Mouse (Mus musculus) midbrain, embryonic 11.5 days (tissue): ENCODE measurements around the gene Caprin1. TPM values are rescaled to one million over a fixed set of nuclear protein-coding genes. Genes with fewer than 3 reads are reported as not detected.

Experiments
- ATAC-seq: fragments of 200-750 bp; cut with Nextera tagmentation; 2 replicates; pipeline ENCODE4 v1.8.0; 2017; ENCODE audit warnings: moderate TSS enrichment, moderate library complexity; ENCODE audit not compliant: low FRiP score
- DNase-seq: peaks from one replicate; pipeline ENCODE4 v3.0.0; 2015; ENCODE audit warnings: low spot score; ENCODE audit errors: missing footprints
- H3K27ac ChIP-seq: fragments of 300-500 bp; sonication (generic); 2 replicates; pipeline ENCODE4 v1.5.1; 2014; ENCODE audit warnings: low read depth, low read length
- H3K27me3 ChIP-seq: fragments of 300-500 bp; sonication (generic); 2 replicates; pipeline ENCODE4 v1.6.1; 2014; ENCODE audit warnings: mild to moderate bottlenecking, low read length, moderate library complexity, mixed read lengths; ENCODE audit not compliant: control insufficient read depth, insufficient read depth
- H3K36me3 ChIP-seq: fragments of 300-500 bp; sonication (generic); 2 replicates; pipeline ENCODE4 v1.6.1; 2014; ENCODE audit warnings: mild to moderate bottlenecking, low read length, moderate library complexity, mixed read lengths; ENCODE audit not compliant: control insufficient read depth, insufficient read depth
- H3K4me1 ChIP-seq: fragments of 300-500 bp; sonication (generic); 2 replicates; pipeline ENCODE4 v1.6.1; 2014; ENCODE audit warnings: low read length; ENCODE audit not compliant: control insufficient read depth, insufficient read depth
- H3K4me2 ChIP-seq: fragments of 300-500 bp; sonication (generic); 2 replicates; pipeline ENCODE4 v1.6.1; 2014; ENCODE audit warnings: mild to moderate bottlenecking, moderate library complexity
- H3K4me3 ChIP-seq: fragments of 300-500 bp; sonication (generic); 2 replicates; pipeline ENCODE4 v1.5.1; 2014; ENCODE audit warnings: low read depth, low read length
- H3K9ac ChIP-seq: fragments of 300-500 bp; sonication (generic); 2 replicates; pipeline ENCODE4 v1.6.1; 2014; ENCODE audit warnings: low read length
- H3K9me3 ChIP-seq: fragments of 300-500 bp; sonication (generic); 2 replicates; pipeline ENCODE4 v1.6.1; 2016; ENCODE audit warnings: low read length; ENCODE audit not compliant: control insufficient read depth
- WGBS: fragments of 180-500 bp; shearing (Covaris S2); extraction: QIAGEN DNeasy Blood & Tissue Kit; methylation state at CpG from one replicate; pipeline ENCODE4 v1.1.7; 2014; 5-methylcytosine and 5-hydroxymethylcytosine counted together
- microRNA-seq: library from miRNA; unstranded; fragments of <30 nt; microRNA quantifications from one replicate; pipeline ENCODE4, GENCODE M21; 2017
- polyA plus RNA-seq: library from polyadenylated mRNA; unstranded; fragments of >200 nt; fragmentation: Nextera tagmentation; extraction: Ambion mirVana; gene quantifications from 2 replicates; pipeline ENCODE4 v1.2.1, GENCODE M21; 2014

The Caprin1 gene
- polyA plus RNA-seq, 1 experiment from 2014 or later, result 662 TPM

GRCm38 (mm10) chr2:103724521-103724920 is 72.9 kb downstream of the Caprin1 start:
- Histone ChIP-seq H3K27ac (no peak overlapping the region), H3K9me3 (no peaks in the 10 kb centered on the region), H3K9ac (no peak overlapping the region), H3K36me3 (peaks cover 12% of the 10 kb centered on the region), H3K4me2 (no peak overlapping the region), H3K4me3 (no peak overlapping the region), H3K27me3 (no peaks in the 10 kb centered on the region), H3K4me1 (no peaks in the 10 kb centered on the region)
- 86% methylated on average over 2 of the region's 2 CpGs for WGBS
- DNase-seq (no peak), ATAC-seq (no peak)

DNA sequence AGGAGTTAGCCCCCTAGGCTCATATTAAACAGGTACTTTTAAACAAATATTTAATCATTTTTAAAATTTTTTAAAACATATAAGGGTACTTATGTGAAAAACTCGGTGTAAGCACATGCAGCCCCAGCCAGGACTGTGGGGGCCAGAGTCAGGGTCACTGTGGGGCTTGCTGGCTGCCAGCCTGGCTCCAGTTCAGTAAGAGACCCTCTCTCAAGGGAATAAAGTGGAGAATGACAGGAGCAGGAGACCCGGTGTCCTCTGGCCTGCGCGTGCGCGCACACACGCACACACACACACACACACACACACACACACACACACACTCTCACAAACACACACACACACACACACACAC is 78.2 kb downstream of the Caprin1 start:
- 98% methylated on average over 7 of the region's 7 CpGs for WGBS
- no peak overlapping the region for H3K4me3 ChIP-seq
- no peaks in the 10 kb centered on the region for H3K27me3 ChIP-seq
- no peak overlapping the region for H3K4me2 ChIP-seq
- DNase-seq (no peak), ATAC-seq (peak; percentile 51; the same call in 1 of the 2 replicates)
- H3K9me3 ChIP-seq, result no peaks in the 10 kb centered on the region
- H3K36me3 ChIP-seq, result no peaks in the 10 kb centered on the region; the same call in 1 of the 2 replicates
- H3K9ac ChIP-seq, result no peak overlapping the region
- no peak overlapping the region for H3K27ac ChIP-seq
- no peaks in the 10 kb centered on the region for H3K4me1 ChIP-seq

GRCm38 (mm10) chr2:103718594-103719291 is 78.7 kb downstream of the Caprin1 start:
- peak; percentile 79 for ATAC-seq
- WGBS, result 60% methylated on average over 8 of the region's 8 CpGs
- Histone ChIP-seq H3K36me3 (no peaks in the 10 kb centered on the region; the same call in 1 of the 2 replicates), H3K4me2 (no peak overlapping the region), H3K27me3 (no peaks in the 10 kb centered on the region), H3K9ac (no peak overlapping the region), H3K4me3 (no peak overlapping the region), H3K27ac (no peak overlapping the region), H3K4me1 (no peaks in the 10 kb centered on the region), H3K9me3 (no peaks in the 10 kb centered on the region)
- DNase-seq, result peak; percentile 97

- 68% methylated on average over 4 of the region's 4 CpGs for WGBS
- no peak for DNase-seq
- no peaks in the 10 kb centered on the region for H3K27me3 ChIP-seq
- no peak for ATAC-seq
- H3K36me3 ChIP-seq, result peaks cover 6% of the 10 kb centered on the region; the same call in 1 of the 2 replicates
- H3K4me2 ChIP-seq, result no peak overlapping the region
- H3K4me3 ChIP-seq, result no peak overlapping the region
- H3K9ac ChIP-seq, result no peak overlapping the region
- H3K27ac ChIP-seq, result no peak overlapping the region
- no peaks in the 10 kb centered on the region for H3K9me3 ChIP-seq
- H3K4me1 ChIP-seq, result no peaks in the 10 kb centered on the region
These were observed 83.0 kb downstream of the Caprin1 start for GRCm38 (mm10) chr2:103714412-103714811.

DNA sequence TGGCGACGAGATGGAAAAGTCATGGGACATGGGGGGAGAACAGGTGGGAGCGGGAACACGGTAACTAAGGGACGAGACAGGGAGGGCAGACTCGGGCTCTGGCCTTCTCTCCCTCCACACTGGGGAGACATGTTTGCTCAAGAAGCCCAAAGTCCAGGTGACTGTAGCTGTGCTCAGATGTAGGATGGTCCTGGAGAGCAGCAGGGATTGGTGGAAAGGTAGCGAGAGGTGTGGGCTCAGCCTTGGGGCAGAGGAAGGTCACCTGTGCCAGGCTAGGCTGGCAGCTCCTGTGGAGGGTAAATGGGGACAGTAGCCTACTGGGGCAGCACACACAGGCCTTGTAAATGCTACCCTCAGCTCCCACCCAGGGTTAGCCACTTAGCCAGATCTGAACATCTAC is 83.6 kb downstream of the Caprin1 start:
- no peak overlapping the region for H3K4me2 ChIP-seq
- H3K9me3 ChIP-seq, result no peaks in the 10 kb centered on the region
- H3K27ac ChIP-seq, result no peak overlapping the region
- DNase-seq (no peak), ATAC-seq (no peak)
- H3K36me3 ChIP-seq, result peaks cover 6% of the 10 kb centered on the region; the same call in 1 of the 2 replicates
- no peak overlapping the region for H3K4me3 ChIP-seq
- H3K9ac ChIP-seq, result no peak overlapping the region
- 86% methylated on average over 7 of the region's 7 CpGs for WGBS
- H3K27me3 ChIP-seq, result no peaks in the 10 kb centered on the region
- no peaks in the 10 kb centered on the region for H3K4me1 ChIP-seq

Small RNA genes lying within 50 kb of the gene (microRNA-seq; reads per million reads assigned to microRNA genes)
- not detected for gene Gm22757
- gene Gm22761, result not detected

Other genes with a start within 250 kb of the Caprin1 start
- gene Abtb2, start 231.3 kb downstream of the Caprin1 start, polyA plus RNA-seq, result 9.6 and 12.1 TPM in 2 replicates
- 22.8 and 24.2 TPM in 2 replicates for gene Nat10, start 36.4 kb downstream of the Caprin1 start, polyA plus RNA-seq
- gene Lmo2, start 160.3 kb upstream of the Caprin1 start, polyA plus RNA-seq, result 25.8 and 28.6 TPM in 2 replicates
- gene Fbxo3, start 230.1 kb upstream of the Caprin1 start, polyA plus RNA-seq, result 60.1 and 72.8 TPM in 2 replicates
- 1.1 and 1.5 TPM in 2 replicates for gene 4931422A03Rik, start 230.7 kb upstream of the Caprin1 start, polyA plus RNA-seq